ENCODE assay signal across 8 mouse cellular contexts in the genomic region with DNA sequence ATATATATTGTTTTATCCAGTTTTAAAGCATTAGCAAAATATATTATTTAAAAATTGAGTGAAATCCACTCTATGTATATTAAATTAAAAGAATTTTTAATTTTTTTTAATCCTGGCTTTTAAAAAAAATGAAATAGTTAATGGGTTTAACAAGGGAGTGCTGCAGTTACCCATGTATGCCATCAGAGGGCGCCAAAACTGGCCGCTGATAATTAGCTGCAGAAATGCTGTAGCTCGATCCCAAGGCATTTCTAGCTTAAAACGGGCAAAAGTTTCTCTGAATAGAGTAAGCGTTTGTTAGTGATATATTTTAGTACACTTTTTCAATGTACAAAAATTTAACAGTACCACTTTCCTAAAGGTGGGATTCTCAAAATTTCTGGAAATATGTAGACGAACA.
DNase-seq lines count a peak whose midpoint lies in the region; TF ChIP-seq lines count a peak whose summit lies in the region.
"Not testable (repeated sequence)": the region's sequence is repeated elsewhere in the genome, so short reads cannot be mapped to it uniquely, and the experiment has no call there.

No protein-coding gene starts in this region.

- H3K4me3 ChIP-seq in embryonic fibroblast, embryonic 13.5 days (ENCODE audit: insufficient read depth, low read length), result not testable (repeated sequence)

- H3K4me1 ChIP-seq in embryonic fibroblast, embryonic 13.5 days (ENCODE audit: control insufficient read depth, insufficient read depth, low read length), result not testable (repeated sequence)

- peak; percentile 33; the same call in 1 of the 2 replicates for TF ChIP-seq CTCF in embryonic fibroblast, embryonic 13.5 days (IDR thresholded peaks at IDR 0.05; ENCODE audit: borderline replicate concordance, insufficient read depth, low read length)

- TF ChIP-seq POLR2A in embryonic fibroblast, embryonic 13.5 days (IDR thresholded peaks at IDR 0.05; ENCODE audit: low read depth, low read length), result not testable (repeated sequence)

- H3K27ac ChIP-seq in embryonic fibroblast, embryonic 13.5 days (ENCODE audit: insufficient read depth, low read length), result not testable (repeated sequence)

- DNase-seq in NIH3T3 (ENCODE audit: low read depth), result peak; percentile 79
- DNase-seq in cerebellum, adult 11 months, result peak; percentile 4
- peak; percentile 73 for DNase-seq in heart, postnatal 4 days
- DNase-seq in layer of hippocampus, postnatal 10 days (ENCODE audit: low spot score in 2 of 2), result peak; percentile 58 to 69
- DNase-seq in lung, postnatal 10 days, result peak; percentile 76
- peak; percentile 4 for DNase-seq in retina, postnatal 7 days (ENCODE audit: low read depth, low spot score)
- peak; percentile 57 for DNase-seq in urinary bladder, postnatal 25 days (ENCODE audit: low spot score)

Comparison
In these comparisons a context has a peak if more than half of its experiments do, and no peak if none do; other contexts are left out.
1. DNase-seq: peak in every context shown above with its lines; median percentile 79 in NIH3T3; 76 in lung, postnatal 10 days; 73 in heart, postnatal 4 days; 64 in layer of hippocampus, postnatal 10 days; 57 in urinary bladder, postnatal 25 days; 4 in cerebellum, adult 11 months; 4 in retina, postnatal 7 days.